In genomic region chr10:13688386-13689120, GRCm38 (mm10) we compare ENCODE assay signal across 10 mouse cellular contexts.
DNase-seq lines count a peak whose midpoint lies in the region; ATAC-seq lines count a peak whose summit lies in the region.
"Had no signal": no experiment of that assay in that cellular context is flagged by ENCODE, and none has a peak within 500 bp of the region (broad histone marks: within the 10 kb centered on the region; RNA-seq: fewer than 3 reads in every experiment).

No protein-coding gene starts in this region.

- ATAC-seq in limb, embryonic 13.5 days (ENCODE audit: low FRiP score, low read depth): peak; percentile 60
- ATAC-seq in midbrain, embryonic 15.5 days (replicated peaks): peak; percentile 43; the same call in 1 of the 2 replicates

- H3K27ac ChIP-seq in limb, embryonic 13.5 days: no peak overlapping the region
- H3K27ac ChIP-seq in limb, embryonic 10.5 days: no peak overlapping the region
- H3K27ac ChIP-seq in midbrain, embryonic 15.5 days: no peak overlapping the region

- H3K4me3 ChIP-seq in limb, embryonic 13.5 days: no peak overlapping the region
- no peak overlapping the region for H3K4me3 ChIP-seq in limb, embryonic 10.5 days
- H3K4me3 ChIP-seq in midbrain, embryonic 15.5 days: no peak overlapping the region

- no peaks in the 10 kb centered on the region for H3K9me3 ChIP-seq in limb, embryonic 13.5 days
- H3K9me3 ChIP-seq in limb, embryonic 10.5 days (replicated peaks): no peaks in the 10 kb centered on the region
- no peaks in the 10 kb centered on the region for H3K9me3 ChIP-seq in midbrain, embryonic 15.5 days

- no peak overlapping the region for H3K4me2 ChIP-seq in limb, embryonic 13.5 days (replicated peaks)
- H3K4me2 ChIP-seq in midbrain, embryonic 15.5 days: no peak overlapping the region

- 41% methylated on average over 15 of the region's 15 CpGs for WGBS in limb, embryonic 13.5 days
- 76% methylated on average over 15 of the region's 15 CpGs for WGBS in limb, embryonic 10.5 days
- 50% methylated on average over 15 of the region's 15 CpGs for WGBS in midbrain, embryonic 15.5 days

- intact Hi-C loops in gastrocnemius, postnatal 14 days (cut with DNase I; ENCODE audit: low total_unique reads): no loop called here

- peaks cover 17% of the 10 kb centered on the region; the same call in 1 of the 2 replicates for H3K4me1 ChIP-seq in limb, embryonic 13.5 days
- no peaks in the 10 kb centered on the region for H3K4me1 ChIP-seq in limb, embryonic 10.5 days
- H3K4me1 ChIP-seq in midbrain, embryonic 15.5 days: no peaks in the 10 kb centered on the region

- peak; percentile 46 to 59 for DNase-seq in cerebellum, postnatal 14 days
- DNase-seq in cerebellum, adult 11-12 months: no peak
- no peak for DNase-seq in limb, embryonic 10.5 days (ENCODE audit: low spot score)
- peak; percentile 28 for DNase-seq in gonadal fat pad, adult 2 months (ENCODE audit: low read depth)
- DNase-seq in thymus, postnatal 4 days: no peak
- no peak for DNase-seq in gastrocnemius, postnatal 14 days
- DNase-seq: cerebellum, adult 9-11 months; gastrocnemius, postnatal 36 days had no signal

- H3K9ac ChIP-seq in limb, embryonic 13.5 days: no peak overlapping the region
- H3K9ac ChIP-seq in midbrain, embryonic 15.5 days: no peak overlapping the region

- peaks cover 9% of the 10 kb centered on the region; the same call in 1 of the 2 replicates for H3K27me3 ChIP-seq in limb, embryonic 13.5 days
- no peaks in the 10 kb centered on the region for H3K27me3 ChIP-seq in limb, embryonic 10.5 days (ENCODE audit: low read depth, poor library complexity, severe bottlenecking)
- no peaks in the 10 kb centered on the region for H3K27me3 ChIP-seq in midbrain, embryonic 15.5 days (replicated peaks)

- H3K36me3 ChIP-seq in limb, embryonic 13.5 days: no peaks in the 10 kb centered on the region
- H3K36me3 ChIP-seq in limb, embryonic 10.5 days: no peaks in the 10 kb centered on the region
- H3K36me3 ChIP-seq in midbrain, embryonic 15.5 days (replicated peaks): no peaks in the 10 kb centered on the region

Comparison
In these comparisons a context has a peak if more than half of its experiments do, and no peak if none do; other contexts are left out.
1. DNase-seq: peak in cerebellum, postnatal 14 days (2 of 2) and gonadal fat pad, adult 2 months (single experiment); none in cerebellum, adult 11-12 months (single experiment), limb, embryonic 10.5 days (single experiment), thymus, postnatal 4 days (single experiment) and gastrocnemius, postnatal 14 days (single experiment).